Mouse (Mus musculus) layer of hippocampus, adult 18-20 months (tissue): ENCODE results near the gene Myo1e. TPM values are rescaled to one million over a fixed set of nuclear protein-coding genes. Genes with fewer than 3 reads are reported as not detected.

Experiments
- DNase-seq, 2 experiments: peaks; one replicate each; pipeline ENCODE4 v3.0.0; 2022; ENCODE audit warnings: low spot score in 2 of 2
- long read RNA-seq: library from polyadenylated mRNA; stranded (forward); transcript quantifications from one replicate; pipeline ENCODE4 v2.0.0, GENCODE M21; 2021
- total RNA-seq, 2 experiments: library from RNA; stranded (reverse); gene quantifications; 2 replicates each; pipeline ENCODE4 v1.2.3; 2021

Myo1e gene
- 1 to 10 TPM; 9.0 to 9.6 TPM for total RNA-seq
- long read RNA-seq, full-length matches to known transcripts = 24 of 32 reads
- long read RNA-seq, partial matches to known transcripts = 1 of 32 reads
- long read RNA-seq, other reads (novel, unspliced or antisense) = 7 of 32 reads

DNA sequence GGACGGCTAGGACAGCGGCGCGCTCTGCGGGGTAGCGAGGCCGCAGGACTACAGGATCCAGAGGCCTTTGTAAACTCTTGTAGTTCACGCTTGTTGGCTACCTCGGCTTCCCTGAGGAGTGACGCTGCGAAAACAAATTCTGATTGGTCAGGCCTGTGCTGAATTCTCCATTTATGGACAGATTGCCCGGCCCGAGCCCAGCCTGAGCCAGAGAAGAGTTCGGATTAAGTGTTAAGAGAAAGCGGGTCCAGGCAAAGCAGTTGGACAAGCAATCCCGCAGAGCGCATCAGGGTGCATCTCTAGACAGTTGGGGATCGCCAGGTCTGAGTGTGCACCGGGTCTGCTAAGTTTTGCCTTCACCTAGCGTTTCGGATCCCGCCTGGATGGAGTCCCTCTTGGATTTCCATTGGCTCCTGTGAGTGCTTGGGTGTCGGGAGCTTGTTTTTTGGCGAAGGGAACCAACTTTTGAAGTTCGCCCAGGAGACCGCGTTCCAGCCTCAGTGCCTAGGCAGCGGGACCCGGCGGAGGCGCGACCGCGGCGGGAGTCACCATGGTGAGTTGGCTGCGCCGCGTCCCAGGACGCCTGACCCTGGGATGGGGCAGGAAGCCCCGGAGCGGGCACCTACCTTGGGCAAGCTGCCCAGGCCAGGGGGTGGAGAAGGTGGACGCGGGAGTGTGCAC is at the start of gene Myo1e:
Gene Myo1e, plus strand, starts transcription at position 200 of the 681 bp plus-strand sequence.
- peak; percentile 87 to 95 for DNase-seq

DNA sequence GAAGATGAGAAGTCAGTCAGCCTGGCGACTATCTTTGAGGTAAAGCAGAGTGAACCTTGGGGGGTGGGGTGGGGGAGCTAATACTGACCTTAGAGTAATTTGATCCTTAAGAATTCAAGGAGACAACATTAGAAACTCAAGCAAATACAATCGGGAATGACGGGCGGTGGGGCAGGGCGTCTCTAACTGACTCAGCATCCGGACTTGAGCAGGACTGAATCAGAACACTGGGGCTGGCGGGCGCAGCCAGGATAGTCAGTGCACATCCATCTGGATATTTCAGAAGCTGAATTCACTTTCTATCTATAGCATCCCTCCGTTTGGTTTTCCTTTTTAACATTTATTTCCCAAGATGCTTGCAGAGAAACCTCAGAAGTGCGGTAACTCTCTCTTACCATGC is 47.1 kb upstream of the Myo1e start:
- DNase-seq = peak; percentile 40 to 50

DNA sequence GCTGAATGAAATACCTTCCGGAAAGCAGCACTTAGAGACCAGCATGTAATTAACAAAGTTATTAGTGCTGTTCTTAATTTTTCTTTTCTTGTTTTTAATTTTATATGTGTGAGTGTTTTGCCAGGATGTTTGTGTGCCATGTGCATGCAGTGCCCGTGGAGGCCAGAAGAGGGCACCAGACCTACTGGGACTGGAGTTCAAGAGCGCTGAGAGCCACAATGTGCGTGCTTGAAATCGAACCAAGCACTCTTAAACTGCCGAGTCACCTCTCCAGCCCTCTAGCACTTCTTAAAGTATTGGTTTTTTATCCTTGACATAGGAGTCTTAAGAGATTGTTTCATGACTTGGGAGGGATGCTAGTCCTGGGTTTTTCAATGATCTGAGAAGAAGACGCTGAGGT is 38.2 kb upstream of the Myo1e start:
- DNase-seq = no peak

DNA sequence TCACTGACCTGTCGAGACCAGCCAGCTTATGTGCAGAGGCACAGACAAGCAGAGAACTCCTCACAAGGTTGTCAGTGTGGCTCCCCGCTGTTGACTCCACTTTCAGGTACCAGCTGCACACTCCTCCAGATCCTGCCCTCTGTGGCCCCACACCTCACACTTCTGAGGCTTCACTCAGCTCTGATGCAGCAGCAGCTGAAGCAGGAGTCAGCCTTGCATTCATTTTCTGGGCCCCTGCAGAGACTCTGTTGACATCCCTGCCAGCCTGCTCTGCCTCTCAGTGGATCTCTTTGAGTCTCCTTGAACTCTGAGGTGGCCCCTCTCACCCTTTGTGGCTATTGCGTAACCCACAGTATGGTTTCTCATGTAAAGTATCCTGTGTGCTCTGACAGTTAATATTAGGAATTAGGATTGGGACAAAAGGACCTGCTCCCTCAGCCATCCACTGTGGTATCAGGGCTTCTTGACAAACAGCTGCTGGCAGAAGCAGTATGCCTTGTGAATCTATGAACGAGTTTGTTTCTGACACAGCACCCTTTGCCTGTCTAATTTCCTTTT is 32.8 kb upstream of the Myo1e start:
- DNase-seq = no peak

DNA sequence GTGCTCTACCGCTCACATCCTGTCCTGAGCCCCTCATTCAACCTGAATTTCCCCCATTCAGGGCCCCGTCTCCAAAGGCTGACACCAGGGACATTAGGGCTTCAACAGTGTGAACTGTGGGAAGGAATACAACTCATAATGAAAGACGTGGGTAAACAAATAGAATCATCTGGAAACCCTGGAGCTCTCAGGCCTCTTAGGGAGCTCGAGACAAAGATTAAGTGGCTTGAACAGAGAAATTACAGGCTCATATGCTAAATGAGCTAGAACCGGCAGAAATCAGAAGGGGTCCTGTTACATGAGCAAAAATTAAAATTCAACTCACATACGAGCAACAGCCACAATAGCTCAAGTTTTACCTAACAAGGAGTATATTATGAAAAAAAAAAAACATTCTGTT is 32.3 kb upstream of the Myo1e start:
- no peak for DNase-seq

DNA sequence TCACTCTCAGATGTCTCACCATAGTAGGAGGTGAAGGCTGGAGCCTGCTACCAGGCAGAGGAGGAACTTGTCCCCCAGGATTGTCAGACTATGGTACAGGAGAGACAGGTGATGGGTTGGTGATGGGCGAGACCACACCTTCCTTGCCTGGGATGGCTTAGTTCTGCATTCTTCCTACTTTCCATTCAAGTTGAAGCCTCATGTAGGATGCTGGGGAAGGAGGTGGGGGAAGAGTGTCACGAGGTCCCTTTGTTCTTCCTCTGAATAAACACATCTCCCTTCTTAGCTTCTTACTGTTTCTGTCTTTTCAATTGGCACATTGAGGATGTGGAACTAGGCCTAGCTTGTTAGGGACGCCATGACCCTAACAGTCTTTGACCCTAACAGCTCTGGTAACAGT is 30.9 kb upstream of the Myo1e start:
- DNase-seq = no peak

DNA sequence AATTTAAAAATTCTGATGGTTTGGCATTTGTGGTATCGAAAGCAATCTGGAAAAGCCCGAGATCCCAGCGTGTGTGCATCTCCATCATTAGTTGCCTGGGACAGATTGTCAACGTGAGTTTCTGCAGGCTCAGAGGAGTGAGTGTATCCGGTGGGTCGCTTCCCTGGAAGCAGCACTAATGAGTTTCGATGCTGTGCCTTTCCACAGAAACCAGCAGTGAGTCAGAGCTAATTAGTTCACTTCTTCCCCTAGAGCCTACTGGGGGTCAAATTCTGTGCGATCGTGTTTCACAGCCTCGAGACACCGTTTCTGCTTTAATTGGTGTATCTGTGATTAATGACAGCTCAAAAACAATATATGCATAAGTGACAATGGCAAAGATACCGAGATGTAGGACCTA is 25.4 kb upstream of the Myo1e start:
- peak in 1 of 2 experiments; percentile 34 for DNase-seq

DNA sequence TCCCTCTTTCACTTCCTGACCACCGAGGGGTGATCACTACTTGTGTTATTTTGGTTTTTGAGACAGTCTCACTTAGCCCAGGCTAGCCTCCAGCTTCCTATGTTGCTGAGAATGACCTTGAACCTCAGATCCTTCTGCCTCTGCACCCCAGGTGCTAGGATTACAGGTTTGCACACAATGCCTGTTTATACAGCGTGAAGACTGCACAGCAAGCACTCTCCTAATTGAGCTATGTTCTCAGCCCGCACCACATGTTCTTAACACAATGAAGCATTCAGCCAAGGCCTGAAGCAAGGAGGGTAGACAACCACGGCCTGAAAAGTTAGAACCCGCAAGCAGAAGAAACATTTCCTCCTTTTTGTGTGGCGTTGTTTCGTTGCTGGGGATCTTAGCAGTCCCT is 24.5 kb upstream of the Myo1e start:
- no peak for DNase-seq

DNA sequence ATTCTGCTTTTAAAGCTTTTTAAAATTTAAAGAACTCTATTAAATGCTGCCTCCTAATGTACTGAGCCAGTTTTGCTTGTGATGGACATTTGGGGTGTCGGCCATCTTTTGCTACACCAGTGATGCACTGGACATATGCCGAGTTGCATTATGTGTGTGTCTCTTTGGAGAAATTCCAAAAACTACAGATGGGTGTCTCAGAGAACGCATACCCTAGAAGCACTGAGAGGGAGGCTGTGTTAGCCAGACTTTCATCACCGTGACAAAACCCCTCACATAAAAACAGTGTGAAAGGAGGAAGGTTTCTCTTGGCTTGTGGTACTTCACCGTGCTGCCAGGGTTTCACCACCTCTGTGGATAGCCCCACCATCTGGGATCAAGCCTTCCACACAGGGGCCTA is 14.8 kb upstream of the Myo1e start:
- DNase-seq = no peak

DNA sequence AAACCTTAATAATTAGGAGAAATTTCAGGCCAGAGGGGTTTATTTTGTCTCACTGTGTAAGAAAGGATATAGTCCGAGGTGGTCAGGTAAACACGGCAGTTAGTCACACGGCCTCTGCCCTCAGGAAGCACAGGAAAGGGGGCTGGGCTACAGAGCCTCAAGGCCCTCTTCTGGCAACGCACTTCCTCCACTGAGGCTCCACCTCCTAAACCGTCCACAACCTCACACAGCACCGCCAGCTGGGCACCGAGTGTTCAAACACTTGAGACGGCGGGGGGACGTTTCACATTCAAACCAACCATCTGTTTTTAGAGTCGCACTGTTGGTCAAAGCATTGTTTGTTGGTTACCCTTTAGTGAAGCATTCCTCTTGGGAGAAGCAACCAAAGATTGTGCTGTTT is 12.5 kb upstream of the Myo1e start:
- no peak for DNase-seq

DNA sequence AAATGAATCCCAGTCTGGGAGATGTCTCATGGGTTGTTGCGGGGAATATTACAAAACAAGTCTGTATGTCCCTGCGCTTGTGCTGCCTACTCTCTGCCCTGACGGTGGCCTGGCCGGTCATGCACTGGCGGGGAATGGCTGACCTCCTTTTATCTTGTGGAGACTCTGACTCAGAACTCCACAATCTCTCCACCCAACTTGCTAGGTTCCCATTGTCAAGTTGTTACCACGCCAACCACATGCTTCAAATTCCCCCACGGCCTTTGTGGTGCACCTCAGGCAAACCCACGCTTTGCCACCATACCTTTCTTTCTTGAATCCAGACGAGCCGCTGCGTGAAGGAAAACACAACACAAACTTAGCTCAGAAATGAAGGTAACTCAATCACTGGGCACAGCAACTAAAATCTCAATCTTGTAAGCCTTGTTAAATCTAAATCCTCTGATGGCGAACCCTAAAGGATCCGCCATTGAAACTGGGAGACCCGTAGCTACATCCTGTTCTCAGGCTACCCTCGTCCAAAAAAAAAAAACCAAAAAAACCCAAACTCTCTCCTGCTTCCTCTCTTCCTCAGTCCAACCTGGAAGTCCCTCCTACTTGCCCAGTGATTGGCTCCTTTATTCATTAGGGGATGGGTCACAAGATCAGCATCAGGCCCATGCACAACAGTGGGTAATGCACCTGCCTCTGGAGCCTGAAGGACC is 10.0 kb upstream of the Myo1e start:
- no peak for DNase-seq

DNA sequence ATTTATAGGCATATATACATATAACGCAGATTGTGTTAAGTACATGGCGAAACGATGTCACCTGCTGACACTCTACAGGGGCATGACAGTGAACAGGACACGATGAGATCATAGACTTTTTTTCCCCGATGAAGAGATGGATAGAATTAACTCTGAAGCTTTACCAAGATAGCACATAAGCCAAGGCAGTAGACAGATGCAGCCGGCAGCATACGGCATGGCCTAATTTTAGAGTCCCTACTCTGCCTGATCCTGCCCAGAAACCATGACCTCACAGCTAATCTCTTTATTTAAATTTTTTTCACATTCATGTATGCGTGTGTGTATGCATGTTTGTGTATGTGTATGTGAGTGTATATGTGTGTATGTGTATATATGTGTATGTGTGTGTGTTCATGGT is 9.2 kb upstream of the Myo1e start:
- no peak for DNase-seq

DNA sequence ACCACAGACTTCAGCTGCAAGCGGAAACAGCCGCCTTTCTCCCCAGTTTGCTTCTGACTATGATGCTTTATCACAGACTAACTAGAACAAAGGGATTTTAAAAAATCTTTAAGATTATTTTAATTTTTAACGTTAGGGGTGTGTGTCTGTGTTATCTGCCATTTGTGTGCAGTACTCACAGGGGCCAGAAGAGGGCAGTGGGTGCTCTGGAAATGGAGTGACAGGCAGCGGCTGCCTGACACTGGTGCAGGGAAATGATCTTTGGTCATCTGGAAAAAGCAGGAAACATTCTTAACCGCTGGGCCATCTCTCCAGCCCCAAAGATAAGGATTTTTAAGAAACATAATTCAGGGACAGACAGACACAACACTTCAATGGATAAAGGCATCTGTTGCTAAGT is 4.4 kb upstream of the Myo1e start:
- DNase-seq = no peak

DNA sequence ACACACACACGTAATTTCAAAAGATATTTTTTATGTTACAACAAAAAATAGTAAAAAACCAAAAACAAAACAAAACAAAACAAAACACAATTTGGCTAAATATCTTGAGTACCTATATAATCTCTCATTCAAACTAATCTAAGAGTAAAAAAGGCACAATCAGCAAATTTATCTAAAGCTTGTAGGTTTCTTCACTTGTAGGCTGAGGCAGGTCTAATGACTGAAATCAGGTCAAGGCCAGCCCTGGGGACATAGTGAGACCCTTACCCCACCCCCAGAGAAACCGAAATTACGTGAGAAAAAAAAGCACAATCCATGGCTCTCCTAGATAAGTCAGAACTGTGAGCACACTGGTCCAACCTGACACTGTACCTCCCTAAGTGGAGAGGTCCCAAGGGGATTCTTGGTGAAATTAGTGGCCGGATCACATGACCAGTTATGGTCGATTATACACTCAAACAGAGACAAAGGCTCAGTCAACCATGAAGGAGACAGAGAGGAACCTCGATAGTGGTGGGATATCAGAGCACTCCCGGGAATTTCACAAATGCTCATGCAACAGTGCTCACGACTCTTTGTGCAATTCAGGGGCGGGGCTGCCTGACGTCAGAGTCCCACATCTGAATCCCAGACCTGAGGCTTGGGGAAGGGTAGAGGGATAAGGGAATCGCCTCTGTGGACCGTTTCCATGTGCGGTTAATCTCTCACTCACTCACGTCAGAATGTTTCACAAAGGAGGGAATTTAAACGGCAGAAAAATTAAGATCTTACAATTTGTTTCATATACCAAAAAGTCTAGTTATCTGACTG is 3.7 kb upstream of the Myo1e start:
- no peak for DNase-seq

DNA sequence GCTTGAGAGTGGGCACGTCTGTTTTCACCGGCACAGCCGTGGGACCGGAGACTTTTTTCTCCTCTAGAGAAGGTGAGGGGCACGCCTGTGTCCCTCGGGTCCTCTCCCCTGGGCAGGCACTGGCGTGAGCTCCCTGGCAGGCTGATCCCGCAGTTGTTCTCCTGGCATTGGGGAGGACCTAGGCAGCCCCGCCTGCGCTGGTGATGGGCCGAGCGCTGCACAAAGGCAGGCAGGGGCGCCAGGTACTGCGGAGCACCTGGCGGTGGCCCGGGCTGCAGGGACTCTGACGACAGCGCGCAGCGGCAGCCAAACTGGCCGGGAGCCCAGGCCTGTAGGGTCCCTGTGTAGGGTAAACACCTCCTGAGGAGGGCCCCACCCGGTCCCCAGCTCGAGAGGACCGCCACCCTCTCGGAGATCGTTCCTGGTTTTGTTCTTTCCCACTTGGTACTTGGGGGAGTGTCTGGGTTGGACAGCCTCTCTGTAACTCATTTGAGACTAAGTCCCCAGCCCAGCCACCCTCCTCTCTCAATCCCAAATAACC is 901 bp downstream of the Myo1e start:
- no peak for DNase-seq

DNA sequence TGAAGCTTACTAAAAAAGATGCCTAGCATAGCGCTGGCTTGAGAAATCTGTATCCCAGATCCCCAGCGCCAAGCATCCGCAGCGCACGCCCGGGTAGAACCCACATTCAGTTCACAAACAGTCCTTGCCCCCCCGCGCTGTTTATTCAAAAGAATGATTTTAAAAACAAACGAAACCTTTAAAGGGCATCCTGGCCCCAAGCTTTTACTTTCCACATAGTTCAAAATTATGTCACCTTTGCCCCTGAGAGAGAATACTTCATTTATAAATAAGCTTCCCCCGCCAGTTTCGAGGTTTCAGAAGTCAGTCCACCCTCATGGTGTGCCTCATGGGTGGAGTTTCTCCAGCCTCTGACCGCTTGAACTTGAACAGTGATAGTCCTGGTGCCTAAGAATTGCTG is 1.6 kb downstream of the Myo1e start:
- DNase-seq = no peak

DNA sequence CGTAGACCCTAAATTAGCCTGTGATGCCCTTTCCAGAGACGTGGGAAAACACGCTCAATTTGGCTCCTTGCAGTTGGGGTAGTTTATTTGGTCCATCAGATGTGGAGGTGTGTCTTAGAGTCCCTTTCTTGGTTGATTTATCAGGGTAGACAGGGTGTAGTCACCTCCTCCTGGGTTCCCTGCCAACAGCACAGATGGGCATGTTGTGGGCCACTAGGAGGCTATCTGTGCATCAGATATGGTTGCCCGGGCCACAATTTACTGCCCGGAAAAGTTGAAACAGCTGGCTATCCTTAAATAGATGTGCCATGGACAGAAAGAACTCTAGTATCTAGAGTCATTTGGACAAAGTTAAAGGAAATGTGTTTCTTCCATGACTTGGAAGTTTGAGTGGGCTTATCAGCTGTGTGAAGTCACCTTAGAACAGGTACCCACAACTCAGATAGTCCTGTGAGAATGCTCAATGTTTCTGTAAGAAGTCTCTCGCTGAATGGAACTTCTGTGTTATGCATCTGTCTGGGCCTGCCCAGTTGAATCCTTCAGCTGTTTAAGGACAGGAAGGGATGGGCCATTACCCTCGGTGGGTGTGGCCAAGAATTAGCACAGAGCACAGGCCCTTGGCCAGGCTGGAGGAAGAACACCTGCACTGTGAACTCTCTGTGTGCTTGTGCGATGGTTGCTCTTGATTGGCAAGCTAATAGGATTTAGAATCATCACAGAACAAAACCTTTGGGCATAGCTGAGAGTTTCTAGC is 2.3 kb downstream of the Myo1e start:
- no peak for DNase-seq

DNA sequence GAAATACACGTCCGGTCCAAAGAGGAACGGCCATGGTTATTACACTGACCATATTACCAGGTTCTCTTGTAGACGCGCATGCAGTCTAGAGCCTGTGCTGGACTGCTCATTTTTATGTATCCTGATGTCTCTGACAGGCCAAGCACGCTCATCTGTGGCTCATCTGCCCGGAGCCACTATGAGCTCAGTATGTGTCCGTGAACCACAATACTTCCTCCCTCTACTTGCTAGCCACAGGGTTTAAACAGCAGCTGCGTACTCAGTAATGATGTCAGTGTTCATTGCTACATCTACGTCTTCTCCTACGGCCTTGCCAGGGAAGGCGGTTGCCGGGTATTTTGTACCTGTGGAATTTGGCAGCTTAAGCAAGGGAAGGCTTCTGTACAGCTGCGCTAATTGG is 4.5 kb downstream of the Myo1e start:
- no peak for DNase-seq

DNA sequence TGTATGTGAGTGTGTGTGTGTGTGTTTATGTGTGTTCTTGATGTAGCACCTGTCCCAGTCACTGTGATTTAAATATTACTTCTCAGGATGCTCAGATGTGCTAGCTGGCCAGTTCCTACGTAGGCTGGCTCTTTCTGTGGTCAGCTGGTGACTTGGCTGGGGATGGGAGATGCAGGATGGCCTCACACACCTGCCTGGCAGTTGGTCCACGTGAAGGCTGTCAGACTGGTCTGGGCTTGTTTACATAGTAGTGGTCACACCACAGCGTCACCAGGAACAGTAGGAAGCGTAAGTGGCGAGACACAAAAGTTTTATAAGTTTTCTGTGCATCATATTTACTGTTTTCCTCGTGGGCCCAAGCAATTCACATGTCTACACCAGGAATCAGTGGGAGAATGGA is 9.4 kb downstream of the Myo1e start:
- DNase-seq = no peak

DNA sequence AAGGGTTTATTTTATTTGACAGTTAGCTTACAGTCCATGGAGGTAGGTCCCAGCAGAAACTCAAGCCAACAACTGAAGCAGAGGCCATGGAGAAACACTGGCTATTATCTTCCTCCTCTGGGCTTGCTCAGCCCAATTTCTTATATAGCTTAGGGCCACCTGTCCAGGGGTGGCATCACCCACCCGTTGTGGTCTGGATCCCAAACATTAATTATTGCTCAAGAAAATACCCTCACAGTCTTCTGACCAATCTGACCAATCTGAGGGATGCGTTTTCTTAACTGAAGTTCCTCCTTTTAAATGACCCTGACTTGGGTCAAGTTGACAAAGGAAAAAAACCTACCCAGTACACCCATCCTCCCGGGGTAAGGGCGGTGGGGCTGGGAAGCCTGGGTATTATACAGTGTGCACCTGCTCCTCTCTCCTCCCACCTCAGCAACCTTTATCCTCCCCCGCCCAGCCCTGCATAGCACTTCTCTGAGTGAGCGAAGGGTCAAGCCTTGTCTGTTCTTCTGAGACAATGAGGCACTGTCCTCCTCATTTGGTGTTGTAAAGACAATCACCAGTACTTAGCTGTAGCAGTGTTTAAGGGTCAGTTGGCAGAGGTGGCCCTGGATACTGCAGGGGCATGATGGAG is 12.3 kb downstream of the Myo1e start:
- no peak for DNase-seq
